Mouse (Mus musculus) heart, embryonic 16.5 days (tissue): ENCODE data around the gene Adssl1. TPM values are rescaled to one million over a fixed set of nuclear protein-coding genes. Genes with fewer than 3 reads are reported as not detected.
A peak's percentile ranks its signal among the peaks of the same experiment; 100 is the strongest.

Experiments
- ATAC-seq: fragments of 200-750 bp; cut with Nextera tagmentation; replicated peaks from 2 replicates; pipeline ENCODE4 v1.8.0; 2017; ENCODE audit warnings: moderate number of reproducible peaks; ENCODE audit not compliant: insufficient read depth, low FRiP score; ENCODE audit errors: extremely low read depth
- H3K27ac ChIP-seq: fragments of 300-500 bp; sonication (generic); 2 replicates; pipeline ENCODE4 v1.5.1; 2014; ENCODE audit warnings: mild to moderate bottlenecking, low read length, control low read depth, moderate library complexity
- H3K27me3 ChIP-seq: fragments of 300-500 bp; sonication (generic); 2 replicates; pipeline ENCODE4 v1.6.1; 2014; ENCODE audit warnings: low read length, mixed read lengths; ENCODE audit not compliant: control insufficient read depth, insufficient read depth
- H3K36me3 ChIP-seq: fragments of 300-500 bp; sonication (generic); 2 replicates; pipeline ENCODE4 v1.6.1; 2014; ENCODE audit not compliant: control insufficient read depth, insufficient read depth
- H3K4me1 ChIP-seq: fragments of 300-500 bp; sonication (generic); 2 replicates; pipeline ENCODE4 v1.6.1; 2014; ENCODE audit warnings: low read length, mixed read lengths; ENCODE audit not compliant: control insufficient read depth, insufficient read depth
- H3K4me2 ChIP-seq: fragments of 300-500 bp; sonication (generic); 2 replicates; pipeline ENCODE4 v1.6.1; 2014; ENCODE audit warnings: low read depth, mild to moderate bottlenecking, control low read depth, low read length
- H3K4me3 ChIP-seq: fragments of 300-500 bp; sonication (generic); 2 replicates; pipeline ENCODE4 v1.5.1; 2014; ENCODE audit warnings: mild to moderate bottlenecking, control low read depth, low read length
- H3K9ac ChIP-seq: fragments of 300-500 bp; sonication (generic); 2 replicates; pipeline ENCODE4 v1.6.1; 2014; ENCODE audit warnings: low read length, control low read depth
- H3K9me3 ChIP-seq: fragments of 300-500 bp; sonication (generic); replicated peaks from 2 replicates; pipeline ENCODE4 v1.6.1; 2016; ENCODE audit warnings: low read length; ENCODE audit not compliant: control insufficient read depth
- WGBS: fragments of 180-500 bp; shearing (Covaris S2); extraction: QIAGEN DNeasy Blood & Tissue Kit; methylation state at CpG from one replicate; pipeline ENCODE4 v1.1.7; 2014; 5-methylcytosine and 5-hydroxymethylcytosine counted together
- polyA plus RNA-seq: library from polyadenylated mRNA; unstranded; fragments of >200 nt; fragmentation: Nextera tagmentation; extraction: Ambion mirVana; gene quantifications from 2 replicates; pipeline ENCODE4 v1.2.1, GENCODE M21; 2015

The Adssl1 gene
- 108 and 118 TPM in 2 replicates for polyA plus RNA-seq

GRCm38 (mm10) chr12:112619686-112620353 lies at the start of gene Adssl1:
Gene Adssl1 (plus strand): TSS chr12:112620045.
- Histone ChIP-seq H3K4me2 (peak within 1 kb of the TSS; percentile 89), H3K9ac (peak within 1 kb of the TSS; percentile 86), H3K36me3 (no peaks in the 10 kb centered on the region), H3K27me3 (no peaks in the 10 kb centered on the region), H3K4me1 (peaks cover 50% of the 10 kb centered on the region), H3K27ac (peak within 1 kb of the TSS; percentile 98), H3K4me3 (peak within 1 kb of the TSS; percentile 66), H3K9me3 (no peaks in the 10 kb centered on the region)
- ATAC-seq: peak; percentile 58
- WGBS: 1% methylated on average over 56 of the region's 56 CpGs

- no peak for ATAC-seq
- H3K4me2 ChIP-seq: no peak overlapping the region
- H3K9ac ChIP-seq: no peak overlapping the region
- H3K27me3 ChIP-seq: no peaks in the 10 kb centered on the region
- no peak overlapping the region for H3K27ac ChIP-seq
- no peaks in the 10 kb centered on the region for H3K4me1 ChIP-seq
- WGBS: 70% methylated on average over 8 of the region's 8 CpGs
- no peaks in the 10 kb centered on the region for H3K9me3 ChIP-seq
- H3K4me3 ChIP-seq: no peak overlapping the region
- H3K36me3 ChIP-seq: no peaks in the 10 kb centered on the region
Observed at GRCm38 (mm10) chr12:112570160-112570559, 49.7 kb upstream of the Adssl1 start.

DNA sequence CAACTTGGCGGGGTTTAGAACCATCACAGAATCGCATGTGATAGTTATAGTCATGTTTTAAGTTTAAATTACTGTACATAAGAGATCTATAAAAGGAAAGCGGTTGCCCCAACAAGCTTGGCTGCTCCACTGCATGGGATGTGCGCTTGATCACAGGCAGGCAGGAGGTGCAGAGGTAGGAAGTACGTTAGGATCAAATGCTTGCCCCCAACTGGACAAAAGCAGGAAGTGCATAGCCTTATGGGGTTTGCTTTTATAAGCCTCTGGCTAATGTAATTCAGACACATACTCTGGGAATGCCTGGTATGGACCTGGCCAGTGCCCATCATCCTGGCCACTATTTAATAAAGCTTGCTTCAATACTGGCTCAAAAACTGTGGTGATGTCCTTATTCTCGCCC lies 48.8 kb upstream of the Adssl1 start:
- H3K4me3 ChIP-seq: no peak overlapping the region
- H3K27me3 ChIP-seq: no peaks in the 10 kb centered on the region
- no peak for ATAC-seq
- no peak overlapping the region for H3K4me2 ChIP-seq
- no peak overlapping the region for H3K9ac ChIP-seq
- no peaks in the 10 kb centered on the region for H3K9me3 ChIP-seq
- H3K27ac ChIP-seq: no peak overlapping the region
- WGBS: 57% methylated on average over 6 of the region's 6 CpGs
- no peaks in the 10 kb centered on the region for H3K36me3 ChIP-seq
- H3K4me1 ChIP-seq: peaks cover 6% of the 10 kb centered on the region

DNA sequence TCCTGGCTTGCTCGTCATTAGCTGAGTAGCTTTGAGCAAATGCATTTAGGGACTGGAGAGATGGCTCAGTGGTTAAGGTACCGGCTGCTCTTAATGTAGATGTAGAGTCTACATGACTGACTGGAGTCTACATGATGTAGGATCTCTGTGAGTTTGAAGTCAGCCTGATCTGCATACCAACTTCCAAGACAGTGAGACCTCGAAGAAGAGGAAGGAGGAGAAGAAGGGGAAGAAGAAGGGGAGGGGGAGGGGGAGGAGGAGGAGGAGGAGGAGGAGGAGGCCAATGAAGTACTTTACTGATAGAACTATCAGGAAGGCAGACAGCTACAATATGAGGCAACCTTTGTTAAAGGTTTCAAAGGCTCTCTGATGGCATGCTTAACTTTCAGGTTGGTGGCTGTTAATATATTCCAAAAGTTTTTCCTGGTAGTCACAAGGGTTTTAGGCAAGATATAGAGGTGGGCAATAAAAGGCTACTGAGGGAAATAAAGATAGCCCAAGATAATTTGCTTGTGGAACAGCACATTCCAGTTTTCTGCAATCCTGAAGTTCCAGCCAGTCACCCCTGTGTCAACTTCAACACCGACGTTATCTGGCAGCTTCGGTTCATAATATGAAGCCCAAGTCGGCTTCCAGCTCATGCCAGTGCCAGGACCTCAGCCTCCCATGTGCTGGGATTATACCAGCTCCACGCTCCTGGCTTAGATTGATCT lies 44.4 kb upstream of the Adssl1 start:
- no peak overlapping the region for H3K4me2 ChIP-seq
- peaks cover 35% of the 10 kb centered on the region for H3K4me1 ChIP-seq
- ATAC-seq: no peak
- WGBS: 41% methylated on average over 8 of the region's 8 CpGs
- H3K9me3 ChIP-seq: no peaks in the 10 kb centered on the region
- no peaks in the 10 kb centered on the region for H3K27me3 ChIP-seq
- H3K27ac ChIP-seq: peak overlapping the region; percentile 48
- H3K36me3 ChIP-seq: no peaks in the 10 kb centered on the region
- no peak overlapping the region for H3K4me3 ChIP-seq
- no peak overlapping the region for H3K9ac ChIP-seq

- ATAC-seq: peak; percentile 69
- H3K4me3 ChIP-seq: no peak overlapping the region
Observed at GRCm38 (mm10) chr12:112576341-112576740, 43.5 kb upstream of the Adssl1 start.

DNA sequence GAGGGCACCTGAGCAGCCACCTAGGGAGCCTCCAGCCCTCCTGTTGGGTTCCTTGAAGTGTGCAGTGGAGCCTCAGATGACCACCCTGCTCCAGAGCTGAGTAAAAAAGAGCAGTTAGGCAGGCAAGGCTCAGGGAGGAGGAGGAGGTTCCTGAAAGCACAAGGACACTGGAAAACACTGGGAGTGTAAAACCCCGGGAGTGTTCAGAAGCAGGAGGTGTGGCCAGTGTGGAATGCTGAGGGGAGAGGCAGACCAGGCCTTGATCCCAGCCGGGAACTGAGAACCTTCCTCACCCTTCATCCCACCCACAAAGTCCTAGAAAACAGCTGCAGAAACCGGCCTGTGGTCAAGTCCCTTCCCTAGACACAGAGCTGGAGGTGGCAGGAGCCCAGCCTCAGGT lies 43.1 kb upstream of the Adssl1 start:
- Histone ChIP-seq H3K4me2 (no peak overlapping the region; the same call in 1 of the 2 replicates), H3K4me3 (no peak overlapping the region), H3K4me1 (peaks cover 35% of the 10 kb centered on the region), H3K27me3 (no peaks in the 10 kb centered on the region), H3K36me3 (no peaks in the 10 kb centered on the region), H3K9ac (peak overlapping the region; percentile 33; the same call in 1 of the 2 replicates), H3K27ac (peak overlapping the region; percentile 77), H3K9me3 (no peaks in the 10 kb centered on the region)
- 12% methylated on average over 3 of the region's 3 CpGs for WGBS
- ATAC-seq: peak; percentile 73

More at GRCm38 (mm10) chr12:112576341-112576740, 43.5 kb upstream of the Adssl1 start:
- Histone ChIP-seq H3K27ac (peak overlapping the region; percentile 77), H3K36me3 (no peaks in the 10 kb centered on the region), H3K9me3 (no peaks in the 10 kb centered on the region), H3K9ac (peak overlapping the region; percentile 10; the same call in 1 of the 2 replicates), H3K4me1 (peaks cover 35% of the 10 kb centered on the region), H3K4me2 (no peak overlapping the region; the same call in 1 of the 2 replicates), H3K27me3 (no peaks in the 10 kb centered on the region)
- WGBS: 36% methylated on average over 6 of the region's 6 CpGs

GRCm38 (mm10) chr12:112578296-112579090 lies 41.4 kb upstream of the Adssl1 start:
- 64% methylated on average over 6 of the region's 6 CpGs for WGBS
- Histone ChIP-seq H3K4me2 (no peak overlapping the region), H3K27me3 (no peaks in the 10 kb centered on the region), H3K4me3 (no peak overlapping the region), H3K36me3 (no peaks in the 10 kb centered on the region), H3K9ac (no peak overlapping the region), H3K9me3 (no peaks in the 10 kb centered on the region), H3K4me1 (peaks cover 35% of the 10 kb centered on the region), H3K27ac (0 out of 2 replicates have a peak overlapping the region, but pooled peaks have one; percentile 3)
- ATAC-seq: no peak

GRCm38 (mm10) chr12:112579430-112579829 lies 40.4 kb upstream of the Adssl1 start:
- no peak for ATAC-seq
- no peak overlapping the region for H3K4me3 ChIP-seq
- no peaks in the 10 kb centered on the region for H3K36me3 ChIP-seq
- WGBS: 65% methylated on average over 5 of the region's 5 CpGs
- H3K27ac ChIP-seq: no peak overlapping the region
- H3K4me1 ChIP-seq: peaks cover 35% of the 10 kb centered on the region
- H3K9me3 ChIP-seq: no peaks in the 10 kb centered on the region
- H3K4me2 ChIP-seq: no peak overlapping the region
- no peak overlapping the region for H3K9ac ChIP-seq
- no peaks in the 10 kb centered on the region for H3K27me3 ChIP-seq
